In genomic region chr11:88585880-88586279, GRCm38 (mm10) we compare ENCODE assay signal across 10 mouse cellular contexts.
DNase-seq lines count a peak whose midpoint lies in the region; ATAC-seq and TF ChIP-seq lines count a peak whose summit lies in the region.
"Had no signal": no experiment of that assay in that cellular context is flagged by ENCODE, and none has a peak within 500 bp of the region (broad histone marks: within the 10 kb centered on the region; RNA-seq: fewer than 3 reads in every experiment).

No protein-coding gene starts in this region.

- TF ChIP-seq EP300 in heart, postnatal 0 days (IDR thresholded peaks at IDR 0.05; ENCODE audit: low read depth): no peak

- DNase-seq in heart, postnatal 0 days (ENCODE audit: low spot score): no peak
- no peak for DNase-seq in heart, adult 8-10 months (ENCODE audit: low spot score)
- no peak for DNase-seq in embryonic facial prominence, embryonic 10.5 days (ENCODE audit: low spot score)
- no peak for DNase-seq in forebrain, postnatal 0 days
- DNase-seq in ovary, adult 18-20 months (ENCODE audit: low spot score): no peak
- no peak for DNase-seq in spleen, postnatal 4 days (ENCODE audit: low spot score in 2 of 2)
- no peak for DNase-seq in thymus, postnatal 4 days
- DNase-seq: cerebellum, adult 2 months had no signal

- H3K27ac ChIP-seq in heart, postnatal 0 days (ENCODE audit: low read depth): peak overlapping the region; percentile 82
- peak overlapping the region; percentile 87 for H3K27ac ChIP-seq in embryonic facial prominence, embryonic 10.5 days (replicated peaks)
- 0 out of 2 replicates have a peak overlapping the region, but pooled peaks have one; percentile 42 for H3K27ac ChIP-seq in forebrain, postnatal 0 days (ENCODE audit: low read depth, low read length)
- H3K27ac ChIP-seq in midbrain, embryonic 16.5 days (ENCODE audit: low read length): peak overlapping the region; percentile 60; the same call in 1 of the 2 replicates
- H3K27ac ChIP-seq: liver, embryonic 12.5 days had no signal

- H3K36me3 ChIP-seq in heart, postnatal 0 days (replicated peaks; ENCODE audit: control insufficient read depth, insufficient read depth, low read length): peaks cover 18% of the 10 kb centered on the region
- H3K36me3 ChIP-seq in embryonic facial prominence, embryonic 10.5 days (replicated peaks): peaks cover 40% of the 10 kb centered on the region
- H3K36me3 ChIP-seq in forebrain, postnatal 0 days (ENCODE audit: insufficient read depth): no peaks in the 10 kb centered on the region
- H3K36me3 ChIP-seq in midbrain, embryonic 16.5 days (ENCODE audit: control insufficient read depth, insufficient read depth, low read length): no peaks in the 10 kb centered on the region

- no peaks in the 10 kb centered on the region for H3K27me3 ChIP-seq in heart, postnatal 0 days (ENCODE audit: control insufficient read depth, insufficient read depth, low read length)
- H3K27me3 ChIP-seq in embryonic facial prominence, embryonic 10.5 days (replicated peaks; ENCODE audit: low read depth, poor library complexity, severe bottlenecking): no peaks in the 10 kb centered on the region
- H3K27me3 ChIP-seq in forebrain, postnatal 0 days (ENCODE audit: insufficient read depth, low read length): no peaks in the 10 kb centered on the region
- H3K27me3 ChIP-seq in midbrain, embryonic 16.5 days (ENCODE audit: control insufficient read depth, insufficient read depth, low read depth, low read length): no peaks in the 10 kb centered on the region
- H3K27me3 ChIP-seq: liver, embryonic 12.5 days had no signal

- no peak overlapping the region for H3K4me3 ChIP-seq in heart, postnatal 0 days (ENCODE audit: low read depth, low read length)
- H3K4me3 ChIP-seq in embryonic facial prominence, embryonic 10.5 days: peak overlapping the region; percentile 36; the same call in 1 of the 2 replicates
- no peak overlapping the region for H3K4me3 ChIP-seq in forebrain, postnatal 0 days (ENCODE audit: low read depth, low read length)
- no peak overlapping the region for H3K4me3 ChIP-seq in midbrain, embryonic 16.5 days (ENCODE audit: low read depth, low read length)
- H3K4me3 ChIP-seq: liver, embryonic 12.5 days had no signal

- no peak overlapping the region for H3K9ac ChIP-seq in heart, postnatal 0 days (replicated peaks; ENCODE audit: low read depth, low read length)
- no peak overlapping the region for H3K9ac ChIP-seq in forebrain, postnatal 0 days
- H3K9ac ChIP-seq in midbrain, embryonic 16.5 days (ENCODE audit: low read depth, low read length): no peak overlapping the region
- H3K9ac ChIP-seq: liver, embryonic 12.5 days had no signal

- no peak for TF ChIP-seq CTCF in heart, postnatal 0 days (IDR thresholded peaks at IDR 0.05; ENCODE audit: low read depth)
- no peak for TF ChIP-seq CTCF in forebrain, postnatal 0 days (IDR thresholded peaks at IDR 0.05; ENCODE audit: low read depth)

- ATAC-seq in heart, postnatal 0 days (ENCODE audit: insufficient read depth, low read depth): no peak
- ATAC-seq in forebrain, postnatal 0 days: no peak
- ATAC-seq in midbrain, embryonic 16.5 days: no peak
- ATAC-seq: liver, embryonic 12.5 days had no signal

- 45% methylated on average over 2 of the region's 2 CpGs for WGBS in heart, postnatal 0 days
- 52% methylated on average over 2 of the region's 2 CpGs for WGBS in embryonic facial prominence, embryonic 10.5 days
- 42% methylated on average over 2 of the region's 2 CpGs for WGBS in forebrain, postnatal 0 days
- 36% methylated on average over 2 of the region's 2 CpGs for WGBS in midbrain, embryonic 16.5 days

- H3K9me3 ChIP-seq in heart, postnatal 0 days (replicated peaks; ENCODE audit: control insufficient read depth, low read length): no peaks in the 10 kb centered on the region
- H3K9me3 ChIP-seq in embryonic facial prominence, embryonic 10.5 days: no peaks in the 10 kb centered on the region
- H3K9me3 ChIP-seq in forebrain, postnatal 0 days (ENCODE audit: low read length): no peaks in the 10 kb centered on the region
- no peaks in the 10 kb centered on the region for H3K9me3 ChIP-seq in midbrain, embryonic 16.5 days (replicated peaks; ENCODE audit: control insufficient read depth, low read length, poor library complexity, severe bottlenecking)
- H3K9me3 ChIP-seq: liver, embryonic 12.5 days had no signal

- H3K4me1 ChIP-seq in heart, postnatal 0 days (ENCODE audit: control insufficient read depth, insufficient read depth): peaks cover 66% of the 10 kb centered on the region
- H3K4me1 ChIP-seq in embryonic facial prominence, embryonic 10.5 days: peaks cover 96% of the 10 kb centered on the region
- peaks cover 29% of the 10 kb centered on the region for H3K4me1 ChIP-seq in forebrain, postnatal 0 days (ENCODE audit: insufficient read depth)
- H3K4me1 ChIP-seq in midbrain, embryonic 16.5 days (ENCODE audit: control insufficient read depth, insufficient read depth, low read length): peaks cover 85% of the 10 kb centered on the region

- H3K4me2 ChIP-seq in heart, postnatal 0 days (ENCODE audit: low read depth, low read length): no peak overlapping the region
- H3K4me2 ChIP-seq in forebrain, postnatal 0 days (ENCODE audit: low read depth): no peak overlapping the region
- no peak overlapping the region for H3K4me2 ChIP-seq in midbrain, embryonic 16.5 days (ENCODE audit: low read length)
- H3K4me2 ChIP-seq: liver, embryonic 12.5 days had no signal
